Mouse (Mus musculus) kidney, adult 2 months (tissue): ENCODE measurements at regions not wholly inside any gene's neighbourhood (a gene's known extent, or its start where the extent isn't known, plus 50 kb on each side); places are given as distances from the start of the nearest gene placed in this dataset.
A peak's percentile ranks its signal among the peaks of the same experiment; 100 is the strongest.

ENCODE experiments used
- DNase-seq: peaks from one replicate; pipeline ENCODE4 v3.0.0; 2021
- H3K27ac ChIP-seq: fragments of 200-500 bp; 2 replicates; pipeline ENCODE4 v1.5.1; 2012; ENCODE audit warnings: low read depth, low read length, control low read depth, inconsistent platforms; ENCODE audit not compliant: insufficient read depth
- H3K27me3 ChIP-seq: fragments of 200-500 bp; replicated peaks from 2 replicates; pipeline ENCODE4 v1.6.1; 2012; ENCODE audit warnings: mild to moderate bottlenecking, moderate library complexity, low read length, inconsistent platforms; ENCODE audit not compliant: control insufficient read depth, insufficient read depth
- H3K36me3 ChIP-seq: fragments of 200-500 bp; 2 replicates; pipeline ENCODE4 v1.6.1; 2012; ENCODE audit warnings: mild to moderate bottlenecking, moderate library complexity, low read length, inconsistent platforms; ENCODE audit not compliant: control insufficient read depth, insufficient read depth
- H3K4me1 ChIP-seq: fragments of 200-500 bp; 2 replicates; pipeline ENCODE4 v1.6.1; 2011; ENCODE audit warnings: low read length; ENCODE audit not compliant: control insufficient read depth, insufficient read depth
- H3K4me3 ChIP-seq: fragments of 200-500 bp; 2 replicates; pipeline ENCODE4 v1.5.1; 2011; ENCODE audit warnings: mild to moderate bottlenecking, low read depth, low read length, control low read depth; ENCODE audit not compliant: insufficient read depth
- CTCF ChIP-seq: fragments of 200-500 bp; conservative IDR thresholded peaks from 2 replicates; pipeline ENCODE4 v1.5.1; 2011; ENCODE audit warnings: low read depth, mild to moderate bottlenecking, control low read depth, low read length, moderate library complexity, mixed read lengths; ENCODE audit not compliant: insufficient read depth, insufficient read length
- POLR2A ChIP-seq: fragments of 200-500 bp; IDR thresholded peaks from one replicate; pipeline ENCODE4 v1.6.1; 2011; ENCODE audit warnings: low read depth, low read length, control low read depth
- WGBS: fragments of 180-500 bp; shearing (Covaris S2); methylation state at CpG from one replicate; pipeline ENCODE4 v1.1.7; 2018; 5-methylcytosine and 5-hydroxymethylcytosine counted together

DNA sequence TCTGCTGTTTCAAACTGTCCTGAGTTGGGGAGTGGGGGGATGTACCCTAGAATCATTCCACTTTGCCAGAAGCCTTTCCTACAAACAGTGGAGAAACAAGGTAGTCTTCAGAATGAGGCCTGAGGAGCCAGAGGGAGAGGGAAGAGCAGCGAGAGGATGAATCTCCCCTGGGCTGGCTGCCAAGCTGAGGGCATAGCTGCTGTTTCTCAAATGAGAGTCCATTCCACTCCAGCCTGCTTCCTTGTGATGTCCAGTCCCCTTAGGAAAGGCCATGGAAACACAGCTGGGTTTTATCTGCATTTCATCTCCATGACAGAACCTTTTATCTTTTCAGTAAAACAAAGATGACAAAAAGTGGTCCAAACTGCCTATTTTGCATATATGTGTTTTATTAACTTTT is 164.2 kb upstream of the Klf4 start:
- Histone ChIP-seq H3K36me3 (no peaks in the 10 kb centered on the region), H3K27me3 (no peaks in the 10 kb centered on the region), H3K27ac (no peak overlapping the region), H3K4me1 (no peaks in the 10 kb centered on the region), H3K4me3 (no peak overlapping the region)
- 38% methylated on average over 1 of the region's 1 CpGs for WGBS
- TF ChIP-seq POLR2A (no peak), CTCF (no peak)
- no peak for DNase-seq

DNA sequence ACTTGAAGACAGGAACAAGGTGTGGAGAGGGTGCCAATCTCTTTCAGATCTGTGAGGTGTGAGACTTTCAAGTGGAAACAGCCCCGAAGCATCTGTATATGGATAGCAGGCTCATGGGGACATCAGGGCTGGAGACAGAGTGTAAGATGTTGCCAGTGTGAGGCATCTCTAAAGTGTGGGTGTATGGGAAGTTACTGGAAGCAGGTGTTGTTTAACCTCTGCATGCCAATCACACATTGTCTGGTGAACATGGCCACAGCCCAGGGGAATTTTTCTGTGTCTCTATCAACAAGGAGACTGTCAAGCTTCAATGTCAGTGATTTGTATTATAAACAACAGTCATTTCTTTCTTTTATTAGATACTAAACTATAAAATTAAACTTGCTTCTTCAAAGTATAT is 163.0 kb upstream of the Klf4 start:
- no peak for DNase-seq
- H3K4me1 ChIP-seq = no peaks in the 10 kb centered on the region
- no peaks in the 10 kb centered on the region for H3K27me3 ChIP-seq
- TF ChIP-seq CTCF (no peak), POLR2A (no peak)
- no peak overlapping the region for H3K4me3 ChIP-seq
- H3K36me3 ChIP-seq = no peaks in the 10 kb centered on the region
- no peak overlapping the region for H3K27ac ChIP-seq
- WGBS = 92% methylated on average over 1 of the region's 1 CpGs

DNA sequence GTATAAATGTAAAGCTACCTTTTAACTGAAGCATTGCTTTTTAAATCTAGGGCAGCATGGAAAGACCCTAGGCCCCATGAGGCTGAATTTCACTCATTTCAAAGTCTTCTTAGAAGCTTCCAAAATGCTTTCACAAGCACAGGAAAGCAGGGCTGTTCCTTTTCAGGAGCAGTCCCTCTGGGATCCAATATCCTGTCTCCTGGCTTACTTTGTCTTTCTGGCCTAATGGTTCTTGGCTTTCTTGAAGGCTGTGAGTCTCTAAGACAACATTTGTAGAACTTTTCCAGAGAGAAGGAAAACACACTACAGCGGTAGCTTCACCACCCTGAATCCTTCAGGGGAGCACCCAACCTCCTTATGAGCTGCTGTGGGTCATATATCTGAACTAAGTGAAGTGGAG is 157.2 kb upstream of the Klf4 start:
- H3K4me1 ChIP-seq = no peaks in the 10 kb centered on the region
- H3K36me3 ChIP-seq = no peaks in the 10 kb centered on the region
- WGBS = 70% methylated on average over 1 of the region's 1 CpGs
- TF ChIP-seq POLR2A (no peak), CTCF (no peak)
- no peak overlapping the region for H3K4me3 ChIP-seq
- no peaks in the 10 kb centered on the region for H3K27me3 ChIP-seq
- DNase-seq = peak; percentile 13
- no peak overlapping the region for H3K27ac ChIP-seq

- Histone ChIP-seq H3K4me1 (no peaks in the 10 kb centered on the region), H3K27ac (no peak overlapping the region), H3K4me3 (no peak overlapping the region), H3K36me3 (no peaks in the 10 kb centered on the region), H3K27me3 (no peaks in the 10 kb centered on the region)
- TF ChIP-seq CTCF = no peak
- TF ChIP-seq POLR2A = no peak
- DNase-seq = no peak
- WGBS = 91% methylated on average over 3 of the region's 3 CpGs
Observed at GRCm38 (mm10) chr4:55686771-55687170, 154.5 kb upstream of the Klf4 start.

DNA sequence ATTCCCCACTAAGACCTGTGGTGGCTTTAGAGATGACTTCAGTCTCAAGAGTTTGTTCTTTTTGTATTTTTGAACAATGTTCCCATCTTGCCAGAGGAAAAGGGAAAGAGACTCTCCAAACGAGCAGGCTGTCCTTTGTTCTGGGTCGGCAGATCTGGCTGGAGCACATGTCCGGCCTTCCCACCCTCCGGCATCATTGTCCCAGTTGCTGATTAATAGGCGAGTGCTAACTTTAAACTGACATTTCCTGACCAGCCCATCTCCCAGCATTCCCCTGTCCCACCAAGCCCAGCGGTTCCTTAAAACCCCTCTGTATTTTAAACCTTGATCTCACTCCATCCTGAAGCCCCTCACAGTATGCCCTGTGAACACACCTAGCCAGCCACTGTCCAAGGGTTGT is 140.0 kb upstream of the Klf4 start:
- Histone ChIP-seq H3K36me3 (no peaks in the 10 kb centered on the region), H3K4me1 (no peaks in the 10 kb centered on the region), H3K27ac (peak overlapping the region; percentile 40), H3K4me3 (no peak overlapping the region), H3K27me3 (no peaks in the 10 kb centered on the region)
- WGBS = 25% methylated on average over 6 of the region's 6 CpGs
- DNase-seq = peak; percentile 81
- TF ChIP-seq POLR2A (no peak), CTCF (no peak)

- Histone ChIP-seq H3K27ac (peak overlapping the region; percentile 36; the same call in 1 of the 2 replicates), H3K4me3 (no peak overlapping the region), H3K36me3 (no peaks in the 10 kb centered on the region), H3K27me3 (no peaks in the 10 kb centered on the region), H3K4me1 (no peaks in the 10 kb centered on the region)
- DNase-seq = peak; percentile 43
- no peak for TF ChIP-seq POLR2A
- WGBS = 61% methylated on average over 4 of the region's 4 CpGs
Observed at GRCm38 (mm10) chr4:55670258-55670657, 138.0 kb upstream of the Klf4 start.

- 85% methylated on average over 4 of the region's 4 CpGs for WGBS
- Histone ChIP-seq H3K36me3 (no peaks in the 10 kb centered on the region), H3K27ac (no peak overlapping the region), H3K4me3 (no peak overlapping the region), H3K4me1 (no peaks in the 10 kb centered on the region), H3K27me3 (no peaks in the 10 kb centered on the region)
- DNase-seq = no peak
- no peak for TF ChIP-seq CTCF
- TF ChIP-seq POLR2A = no peak
Observed at GRCm38 (mm10) chr4:55664822-55665221, 132.6 kb upstream of the Klf4 start.

DNA sequence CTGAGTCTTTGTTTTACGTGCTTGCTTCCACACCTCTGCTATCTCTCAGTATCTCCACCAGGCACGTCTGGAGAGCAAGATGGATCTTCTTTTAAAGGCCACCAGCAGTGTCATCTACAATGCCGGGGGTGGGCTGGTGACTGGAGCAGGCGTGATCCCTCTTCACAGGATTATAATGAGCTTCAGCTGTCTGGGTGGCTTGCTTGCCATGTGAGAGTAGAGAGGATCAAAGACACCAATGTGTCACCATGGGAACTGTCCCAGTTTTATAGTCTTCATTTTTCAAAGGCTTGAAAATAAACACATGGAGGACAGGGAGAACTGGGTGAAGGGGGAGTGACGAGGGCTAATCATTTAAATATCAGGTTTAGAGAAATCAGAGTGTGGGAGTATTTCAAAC is 131.6 kb upstream of the Klf4 start:
- Histone ChIP-seq H3K27ac (no peak overlapping the region), H3K27me3 (no peaks in the 10 kb centered on the region), H3K4me3 (no peak overlapping the region), H3K36me3 (no peaks in the 10 kb centered on the region), H3K4me1 (no peaks in the 10 kb centered on the region)
- TF ChIP-seq POLR2A (no peak), CTCF (no peak)
- no peak for DNase-seq
- 36% methylated on average over 5 of the region's 5 CpGs for WGBS
